In the genomic region with DNA sequence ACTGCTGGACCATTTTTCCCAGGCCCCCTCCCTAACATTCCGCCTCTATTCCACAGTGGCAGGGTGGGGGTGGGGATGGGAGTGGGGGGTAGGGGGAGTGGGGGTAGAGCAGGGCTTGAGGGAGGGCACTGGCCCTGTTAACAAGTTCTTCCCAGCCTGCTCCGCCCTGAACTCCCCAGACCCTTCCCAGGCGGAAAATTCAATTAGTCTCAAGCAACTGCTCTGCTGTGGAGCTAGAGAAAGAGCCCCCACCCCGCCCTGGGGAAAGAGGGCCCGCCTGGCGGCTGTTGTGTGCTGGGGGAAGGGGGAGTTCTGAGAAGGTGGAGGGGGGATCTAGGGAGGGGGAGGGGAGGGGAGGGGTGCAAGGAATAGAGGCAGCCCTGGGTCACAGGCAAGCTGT, we compare ENCODE assay signal across 12 mouse cellular contexts. TPM values are rescaled to one million over a fixed set of nuclear protein-coding genes. Genes with fewer than 3 reads are reported as not detected.
DNase-seq lines count a peak whose midpoint lies in the region; ATAC-seq and TF ChIP-seq lines count a peak whose summit lies in the region.
"Had no signal": no experiment of that assay in that cellular context is flagged by ENCODE, and none has a peak within 500 bp of the region (broad histone marks: within the 10 kb centered on the region; RNA-seq: fewer than 3 reads in every experiment).

No protein-coding gene starts in this region.

- no peak overlapping the region for H3K4me3 ChIP-seq in forebrain, embryonic 11.5 days (ENCODE audit: low read depth, low read length)
- H3K4me3 ChIP-seq in limb, embryonic 12.5 days (replicated peaks) = no peak overlapping the region
- no peak overlapping the region for H3K4me3 ChIP-seq in neural tube, embryonic 15.5 days (replicated peaks)
- H3K4me3 ChIP-seq in thymus, adult 2 months (ENCODE audit: control insufficient read depth, insufficient read depth, low read length) = no peak overlapping the region
- H3K4me3 ChIP-seq: erythroblast, embryonic 14.5 days had no signal

- H3K9ac ChIP-seq in forebrain, embryonic 11.5 days (ENCODE audit: low read length) = no peak overlapping the region
- H3K9ac ChIP-seq in limb, embryonic 12.5 days (replicated peaks) = no peak overlapping the region
- no peak overlapping the region for H3K9ac ChIP-seq in neural tube, embryonic 15.5 days (replicated peaks)

- H3K4me2 ChIP-seq in forebrain, embryonic 11.5 days (ENCODE audit: low read depth, low read length, severe bottlenecking) = no peak overlapping the region
- peak overlapping the region; percentile 17; the same call in 1 of the 2 replicates for H3K4me2 ChIP-seq in limb, embryonic 12.5 days
- no peak overlapping the region for H3K4me2 ChIP-seq in neural tube, embryonic 15.5 days

- peak overlapping the region; percentile 76 for H3K27ac ChIP-seq in forebrain, embryonic 11.5 days (ENCODE audit: low read depth, low read length)
- peak overlapping the region; percentile 82 for H3K27ac ChIP-seq in limb, embryonic 12.5 days
- H3K27ac ChIP-seq in neural tube, embryonic 15.5 days (replicated peaks) = no peak overlapping the region
- no peak overlapping the region for H3K27ac ChIP-seq in thymus, adult 2 months (ENCODE audit: control insufficient read depth, insufficient read depth, low read length)
- H3K27ac ChIP-seq: macrophage had no signal

- peak; percentile 81 for DNase-seq in embryo, embryonic 10 days (ENCODE audit: low spot score)
- peak; percentile 90 for DNase-seq in forebrain, embryonic 11.5 days (ENCODE audit: low spot score)
- no peak for DNase-seq in layer of hippocampus, postnatal 36 days
- no peak for DNase-seq in thymus, adult 2 months
- DNase-seq: thymus, adult 18-20 months had no signal

- no peaks in the 10 kb centered on the region for H3K27me3 ChIP-seq in forebrain, embryonic 11.5 days (ENCODE audit: control insufficient read depth, insufficient read depth, low read length)
- no peaks in the 10 kb centered on the region for H3K27me3 ChIP-seq in limb, embryonic 12.5 days
- H3K27me3 ChIP-seq in neural tube, embryonic 15.5 days (replicated peaks) = no peaks in the 10 kb centered on the region
- H3K27me3 ChIP-seq in thymus, adult 2 months (ENCODE audit: control insufficient read depth, insufficient read depth, low read length) = no peaks in the 10 kb centered on the region
- H3K27me3 ChIP-seq: Patski had no signal

- no peaks in the 10 kb centered on the region for H3K36me3 ChIP-seq in forebrain, embryonic 11.5 days (ENCODE audit: control insufficient read depth, insufficient read depth, low read length)
- H3K36me3 ChIP-seq in limb, embryonic 12.5 days = no peaks in the 10 kb centered on the region
- H3K36me3 ChIP-seq in neural tube, embryonic 15.5 days = no peaks in the 10 kb centered on the region
- H3K36me3 ChIP-seq in thymus, adult 2 months (ENCODE audit: control insufficient read depth, insufficient read depth, low read length) = no peaks in the 10 kb centered on the region

- ATAC-seq in forebrain, embryonic 11.5 days (replicated peaks; ENCODE audit: low FRiP score) = peak; percentile 74
- 0 out of 2 replicates have a peak, but pooled peaks have one; percentile 50 for ATAC-seq in limb, embryonic 12.5 days (ENCODE audit: insufficient number of reproducible peaks, insufficient read depth, low FRiP score, low TSS enrichment, low read depth)
- peak; percentile 12; the same call in 1 of the 2 replicates for ATAC-seq in neural tube, embryonic 15.5 days (ENCODE audit: low FRiP score)
- no peak for ATAC-seq in erythroid progenitor cell, adult 5-6 weeks (replicated peaks; ENCODE audit: low FRiP score, poor library complexity, severe bottlenecking)
- ATAC-seq: Patski had no signal

- WGBS in forebrain, embryonic 11.5 days = 3% methylated on average over 6 of the region's 6 CpGs
- WGBS in limb, embryonic 12.5 days = 5% methylated on average over 6 of the region's 6 CpGs
- 14% methylated on average over 6 of the region's 6 CpGs for WGBS in neural tube, embryonic 15.5 days
- 93% methylated on average over 6 of the region's 6 CpGs for WGBS in thymus, adult 2 months

- no peak for TF ChIP-seq POLR2A in thymus, adult 2 months (IDR thresholded peaks at IDR 0.05; ENCODE audit: control insufficient read depth, extremely low read depth, insufficient read depth, low read length, poor library complexity)

- no peaks in the 10 kb centered on the region for H3K9me3 ChIP-seq in forebrain, embryonic 11.5 days (ENCODE audit: control insufficient read depth, low read length)
- no peaks in the 10 kb centered on the region for H3K9me3 ChIP-seq in limb, embryonic 12.5 days
- no peaks in the 10 kb centered on the region for H3K9me3 ChIP-seq in neural tube, embryonic 15.5 days (replicated peaks)

- H3K4me1 ChIP-seq in forebrain, embryonic 11.5 days (replicated peaks; ENCODE audit: control insufficient read depth, insufficient read depth, low read length) = peaks cover 47% of the 10 kb centered on the region
- H3K4me1 ChIP-seq in limb, embryonic 12.5 days (replicated peaks) = peaks cover 56% of the 10 kb centered on the region
- peaks cover 27% of the 10 kb centered on the region for H3K4me1 ChIP-seq in neural tube, embryonic 15.5 days
- H3K4me1 ChIP-seq in thymus, adult 2 months (replicated peaks; ENCODE audit: control insufficient read depth, insufficient read depth, low read length) = peaks cover 33% of the 10 kb centered on the region

- TF ChIP-seq CTCF in thymus, adult 2 months (IDR thresholded peaks at IDR 0.05; ENCODE audit: borderline replicate concordance, control insufficient read depth, extremely low read depth, insufficient read depth, low read length, poor library complexity) = no peak

RNA-seq across cellular contexts. Expression of gene Grifin, which starts 14.9 kb away (rescaled TPM):
- not detected in 2 replicates for polyA plus RNA-seq in forebrain, embryonic 11.5 days (2014; fragmentation: Nextera tagmentation; extraction: Ambion mirVana)
- polyA plus RNA-seq in limb, embryonic 12.5 days (2016; fragmentation: Nextera tagmentation; extraction: Ambion mirVana) = 0.36 TPM in 1 of 2 replicates, not detected in the other
- 1.6 TPM in 1 of 2 replicates, not detected in the other for polyA plus RNA-seq in neural tube, embryonic 15.5 days (2015; fragmentation: Nextera tagmentation; extraction: Ambion mirVana)
- total RNA-seq in layer of hippocampus, postnatal 36 days (2021) = under 1 TPM in 1 of 2 experiments, not detected in 1; 0.62 TPM
- 2.7 TPM in 2 replicates for polyA plus RNA-seq in thymus, adult 2 months (2012; rRNA removed)
- total RNA-seq in erythroid progenitor cell, adult 5-6 weeks (2015; ENCODE audit: low replicate concordance) = not detected in 2 replicates
- not detected in 2 replicates for total RNA-seq in erythroid progenitor cell, adult 5-6 weeks (2017; ENCODE audit: low replicate concordance)
- total RNA-seq: layer of hippocampus, postnatal 25 days had no signal
- polyA plus RNA-seq: macrophage had no signal

RNA-seq across cellular contexts. Expression of gene Lfng, which starts 27.3 kb away (rescaled TPM):
- polyA plus RNA-seq in forebrain, embryonic 11.5 days (2014; fragmentation: Nextera tagmentation; extraction: Ambion mirVana) = 41.8 and 45.4 TPM in 2 replicates
- polyA plus RNA-seq in limb, embryonic 12.5 days (2016; fragmentation: Nextera tagmentation; extraction: Ambion mirVana) = 10.3 and 10.8 TPM in 2 replicates
- polyA plus RNA-seq in neural tube, embryonic 15.5 days (2015; fragmentation: Nextera tagmentation; extraction: Ambion mirVana) = 16.7 and 19.4 TPM in 2 replicates
- 10 to 100 TPM; 20.3 to 30.8 TPM for total RNA-seq in layer of hippocampus, postnatal 36 days (2021)
- polyA plus RNA-seq in thymus, adult 2 months (2012; rRNA removed) = 141 and 171 TPM in 2 replicates
- total RNA-seq in erythroid progenitor cell, adult 5-6 weeks (2015; ENCODE audit: low replicate concordance) = 19.7 and 20.5 TPM in 2 replicates
- 1.9 and 11.4 TPM in 2 replicates for total RNA-seq in erythroid progenitor cell, adult 5-6 weeks (2017; ENCODE audit: low replicate concordance)

Comparison
In these comparisons a context has a peak if more than half of its experiments do, and no peak if none do; other contexts are left out.
1. DNase-seq: peak in embryo, embryonic 10 days (single experiment) and forebrain, embryonic 11.5 days (single experiment); none in layer of hippocampus, postnatal 36 days (0 of 2) and thymus, adult 2 months (single experiment).
2. H3K27ac ChIP-seq: peak in forebrain, embryonic 11.5 days (single experiment) and limb, embryonic 12.5 days (single experiment); none in neural tube, embryonic 15.5 days (single experiment) and thymus, adult 2 months (single experiment).